Mouse (Mus musculus) left cerebral cortex, adult 8-10 months (tissue): ENCODE measurements around the gene Tnnc1. TPM values are rescaled to one million over a fixed set of nuclear protein-coding genes. Genes with fewer than 3 reads are reported as not detected.

Experiments used
- DNase-seq, 2 experiments: peaks; one replicate each; pipeline ENCODE4 v3.0.0; 2022; ENCODE audit warnings: low spot score in 2 of 2
- total RNA-seq, 4 experiments: library from RNA; stranded (reverse); gene quantifications; 2 replicates each; pipeline ENCODE4 v1.2.4; 2022

Tnnc1 gene
- total RNA-seq, 4 experiments from 2014 or later: 19.5 to 22.6 (median 19.7) TPM

GRCm38 (mm10) chr14:31251626-31252025 lies 43.5 kb downstream of the Tnnc1 start:
- no peak for DNase-seq

- no peak for DNase-seq
Observed at GRCm38 (mm10) chr14:31252091-31252490, 44.0 kb downstream of the Tnnc1 start.

GRCm38 (mm10) chr14:31258476-31259050 lies 50.5 kb downstream of the Tnnc1 start:
- DNase-seq: no peak

- no peak for DNase-seq
Observed at GRCm38 (mm10) chr14:31260374-31260773, 52.3 kb downstream of the Tnnc1 start.

GRCm38 (mm10) chr14:31260932-31261331 lies 52.8 kb downstream of the Tnnc1 start:
- DNase-seq: no peak

Other genes with a start within 250 kb of the Tnnc1 start
- 10 to 100 TPM; 30.9 to 38.6 (median 32.5) TPM for gene Glt8d1, start 206.9 kb upstream of the Tnnc1 start, total RNA-seq
- gene Spcs1, start 206.6 kb upstream of the Tnnc1 start, total RNA-seq: 100 to 1,000 TPM; 166 to 179 (median 173) TPM
- 10 to 100 TPM; 51.1 to 56.1 (median 52.0) TPM for gene Pbrm1, start 189.2 kb upstream of the Tnnc1 start, total RNA-seq
- 10 to 100 TPM; 43.5 to 58.8 (median 49.6) TPM for gene Gnl3, start 189.2 kb upstream of the Tnnc1 start, total RNA-seq
- 10 to 100 TPM; 26.5 to 30.6 (median 28.0) TPM for gene Smim4, start 79.4 kb upstream of the Tnnc1 start, total RNA-seq
- gene Nt5dc2, start 77.3 kb upstream of the Tnnc1 start, total RNA-seq: 1 to 10 TPM; 3.0 to 4.1 (median 3.8) TPM
- 10 to 100 TPM; 18.7 to 28.1 (median 22.2) TPM for gene Stab1, start 39.7 kb upstream of the Tnnc1 start, total RNA-seq
- gene Nisch, start 8.6 kb downstream of the Tnnc1 start, total RNA-seq: 100 to 1,000 TPM; 363 to 424 (median 392) TPM
- 1 to 10 TPM; 5.0 to 6.0 (median 5.7) TPM for gene Sema3g, start 9.5 kb downstream of the Tnnc1 start, total RNA-seq
- gene Phf7, start 43.0 kb downstream of the Tnnc1 start, total RNA-seq: 1 to 10 TPM; 5.1 to 6.3 (median 5.7) TPM
- gene Bap1, start 43.1 kb downstream of the Tnnc1 start, total RNA-seq: 100 to 1,000 TPM; 131 to 140 (median 137) TPM
- 1 to 10 TPM; 4.9 to 7.0 (median 5.6) TPM for gene Dnah1, start 115.6 kb downstream of the Tnnc1 start, total RNA-seq
- 10 to 100 TPM; 30.4 to 33.8 (median 31.8) TPM for gene Capn7, start 128.3 kb downstream of the Tnnc1 start, total RNA-seq
- 10 to 100 TPM; 44.6 to 70.2 (median 56.1) TPM for gene Sh3bp5, start 227.8 kb downstream of the Tnnc1 start, total RNA-seq